Mouse (Mus musculus) right cerebral cortex, postnatal 14 days (tissue): ENCODE data around the gene Nsmf.

Experiments
- DNase-seq: peaks from one replicate; pipeline ENCODE4 v3.0.0; 2022

Gene Nsmf

GRCm38 (mm10) chr2:25054221-25055067 is at the start of gene Nsmf:
Nsmf (plus strand) TSS chr2:25054355.
- peak; percentile 89 for DNase-seq

GRCm38 (mm10) chr2:25006767-25007166 is 47.4 kb upstream of the Nsmf start:
- DNase-seq = no peak

- DNase-seq = no peak
Observed at GRCm38 (mm10) chr2:25008250-25008649, 45.9 kb upstream of the Nsmf start.

DNA sequence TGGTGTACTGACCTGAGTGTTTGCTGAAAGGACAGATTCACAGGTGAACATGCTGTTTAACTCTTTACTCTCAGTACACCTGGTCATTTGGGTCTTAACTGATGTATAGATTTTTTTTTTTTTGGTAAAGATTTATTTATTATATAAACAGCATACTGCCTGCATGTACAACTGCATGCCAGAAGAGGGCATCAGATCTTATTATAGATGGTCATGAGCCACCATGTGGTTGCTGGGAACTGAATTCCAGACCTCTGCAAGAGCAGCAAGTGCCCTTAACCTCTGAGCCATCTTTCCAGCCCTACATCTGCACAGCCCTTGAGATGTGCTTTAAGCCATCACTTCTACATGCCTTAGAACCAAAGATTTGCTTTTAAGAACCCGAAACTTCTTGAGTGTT is 31.5 kb upstream of the Nsmf start:
- no peak for DNase-seq

- no peak for DNase-seq
Observed at GRCm38 (mm10) chr2:25025109-25025508, 29.0 kb upstream of the Nsmf start.

- DNase-seq = no peak
Observed at GRCm38 (mm10) chr2:25034994-25035393, 19.2 kb upstream of the Nsmf start.

- DNase-seq = no peak
Observed at GRCm38 (mm10) chr2:25040089-25040488, 14.1 kb upstream of the Nsmf start.

DNA sequence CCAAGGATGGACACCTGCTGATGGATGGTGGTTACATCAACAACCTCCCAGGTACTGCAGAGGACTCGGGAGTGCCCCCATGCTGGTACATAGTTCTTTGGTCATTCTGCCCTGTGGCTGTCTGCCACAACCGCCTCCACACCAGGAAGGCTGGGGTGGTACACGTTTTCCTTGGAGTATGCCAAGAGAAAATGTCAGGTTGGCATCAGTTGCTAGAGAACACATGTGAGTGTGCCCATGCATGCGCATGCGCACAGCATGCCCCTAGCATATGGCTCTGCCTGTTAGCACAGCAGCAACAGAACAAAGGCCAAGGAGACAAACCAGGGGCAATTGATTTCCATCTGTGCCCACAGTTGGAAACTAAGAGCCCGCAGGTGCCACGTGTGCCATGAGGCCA is 3.2 kb upstream of the Nsmf start:
- peak; percentile 34 for DNase-seq

DNA sequence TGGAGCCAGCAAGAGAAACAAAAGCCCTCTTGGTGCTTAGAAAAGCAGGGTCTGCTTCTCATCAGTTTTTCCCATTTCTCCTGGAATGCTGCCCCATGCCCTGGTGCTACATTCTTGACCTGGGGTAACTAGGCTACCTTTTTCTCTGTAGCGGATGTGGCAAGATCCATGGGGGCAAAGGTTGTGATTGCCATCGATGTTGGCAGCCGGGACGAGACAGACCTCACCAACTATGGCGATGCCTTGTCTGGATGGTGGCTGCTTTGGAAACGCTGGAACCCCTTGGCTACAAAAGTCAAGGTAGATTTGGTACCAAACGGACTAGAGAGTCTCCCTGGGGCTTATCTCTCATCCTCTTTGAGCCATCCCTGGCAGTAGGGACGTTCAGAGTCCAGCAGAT is 2.7 kb upstream of the Nsmf start:
- DNase-seq = no peak

GRCm38 (mm10) chr2:25053101-25053500 is 1.1 kb upstream of the Nsmf start:
- DNase-seq = no peak

- peak; percentile 84 for DNase-seq
Observed at GRCm38 (mm10) chr2:25055068-25055405, 882 bp downstream of the Nsmf start.

DNA sequence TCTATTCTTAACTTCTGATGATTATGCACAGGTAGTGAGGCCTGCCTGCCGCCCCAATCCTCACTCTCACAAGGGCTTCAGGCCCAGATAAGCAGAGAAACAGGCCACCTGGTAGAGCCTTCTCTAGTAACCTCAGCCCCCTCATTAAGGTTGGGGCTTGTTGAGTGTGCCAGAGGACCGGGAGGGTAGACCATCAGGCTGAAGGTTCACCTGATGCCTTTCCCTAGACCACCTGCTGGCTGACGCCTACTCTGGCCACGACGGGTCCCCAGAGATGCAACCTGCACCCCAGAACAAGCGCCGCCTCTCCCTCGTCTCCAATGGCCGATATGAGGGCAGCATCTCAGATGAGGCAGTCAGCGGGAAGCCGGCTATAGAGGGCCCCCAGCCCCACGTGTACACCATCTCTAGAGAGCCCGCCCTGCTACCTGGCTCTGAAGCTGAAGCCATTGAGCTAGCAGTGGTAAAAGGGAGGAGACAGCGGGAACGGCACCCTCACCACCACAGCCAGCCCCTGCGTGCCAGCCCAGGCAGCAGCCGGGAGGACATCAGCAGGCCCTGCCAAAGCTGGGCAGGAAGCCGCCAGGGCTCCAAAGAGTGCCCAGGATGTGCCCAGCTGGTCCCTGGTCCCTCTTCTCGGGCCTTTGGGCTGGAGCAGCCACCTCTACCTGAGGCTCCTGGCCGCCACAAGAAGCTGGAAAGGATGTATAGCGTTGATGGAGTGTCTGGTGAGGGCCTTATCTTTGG is 1.4 kb downstream of the Nsmf start:
- DNase-seq = no peak

DNA sequence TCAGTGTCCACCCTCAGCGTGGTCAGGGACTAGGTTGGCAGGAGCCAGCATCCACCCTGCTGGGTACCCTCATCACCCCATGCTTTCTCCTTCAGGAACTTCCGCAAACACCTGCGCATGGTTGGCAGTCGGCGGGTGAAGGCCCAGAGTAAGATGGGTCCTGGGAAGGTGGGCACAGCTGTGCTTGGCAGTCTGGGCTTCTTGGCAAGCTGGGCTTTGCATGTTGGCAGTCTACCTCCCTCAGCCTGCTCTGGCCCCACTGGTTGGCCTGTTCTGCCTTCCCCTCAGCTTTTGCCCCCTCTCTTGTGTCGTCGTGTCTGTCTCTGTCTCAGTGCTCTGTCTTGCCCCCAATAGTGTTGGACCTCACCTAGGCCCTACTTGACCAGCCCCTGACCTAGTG is 4.8 kb downstream of the Nsmf start:
- no peak for DNase-seq

GRCm38 (mm10) chr2:25063523-25063922 is 9.4 kb downstream of the Nsmf start:
- DNase-seq = no peak

DNA sequence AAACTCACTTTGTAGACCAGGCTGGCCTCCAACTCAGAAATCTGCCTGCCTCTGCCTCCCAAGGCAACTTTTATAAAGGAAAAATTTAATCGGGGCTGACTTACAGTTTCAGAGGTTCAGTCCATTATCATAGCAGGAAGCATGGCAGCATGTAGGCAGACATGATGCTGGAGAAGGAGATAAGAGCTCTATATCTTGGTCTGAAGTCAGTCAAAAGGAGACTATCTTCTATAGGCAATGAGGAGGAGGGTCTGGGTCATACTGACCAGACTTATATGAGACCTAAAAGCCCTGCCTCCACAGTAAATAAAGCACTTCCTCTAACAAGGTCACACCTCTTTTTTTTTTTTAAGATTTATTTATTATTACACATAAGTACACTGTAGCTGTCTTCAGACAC is 10.1 kb downstream of the Nsmf start:
- no peak for DNase-seq

- no peak for DNase-seq
Observed at GRCm38 (mm10) chr2:25065537-25065936, 11.4 kb downstream of the Nsmf start.

- DNase-seq = no peak
Observed at GRCm38 (mm10) chr2:25066552-25066951, 12.4 kb downstream of the Nsmf start.

- no peak for DNase-seq
Observed at GRCm38 (mm10) chr2:25069537-25069936, 15.4 kb downstream of the Nsmf start.

GRCm38 (mm10) chr2:25072398-25072797 is 18.2 kb downstream of the Nsmf start:
- DNase-seq = no peak

DNA sequence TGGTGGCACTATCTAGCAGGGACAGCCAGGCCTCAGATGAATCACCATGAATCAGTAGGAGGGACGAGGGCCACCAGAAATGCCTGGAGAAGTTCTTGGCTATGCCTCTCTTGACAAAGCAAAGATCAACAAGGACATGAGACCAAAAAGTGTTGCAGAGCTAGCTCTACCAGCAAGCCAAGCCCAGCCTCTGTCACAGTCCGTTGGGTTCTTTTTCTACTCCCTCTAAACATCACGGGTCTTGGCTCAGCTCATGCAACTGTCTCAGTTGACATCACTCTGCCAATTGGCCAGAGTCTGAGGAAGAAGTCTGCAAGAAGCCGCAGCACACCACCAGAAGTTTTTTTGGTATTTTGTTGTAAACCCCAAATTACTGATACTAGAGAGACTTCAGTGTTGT is 21.4 kb downstream of the Nsmf start:
- no peak for DNase-seq

DNA sequence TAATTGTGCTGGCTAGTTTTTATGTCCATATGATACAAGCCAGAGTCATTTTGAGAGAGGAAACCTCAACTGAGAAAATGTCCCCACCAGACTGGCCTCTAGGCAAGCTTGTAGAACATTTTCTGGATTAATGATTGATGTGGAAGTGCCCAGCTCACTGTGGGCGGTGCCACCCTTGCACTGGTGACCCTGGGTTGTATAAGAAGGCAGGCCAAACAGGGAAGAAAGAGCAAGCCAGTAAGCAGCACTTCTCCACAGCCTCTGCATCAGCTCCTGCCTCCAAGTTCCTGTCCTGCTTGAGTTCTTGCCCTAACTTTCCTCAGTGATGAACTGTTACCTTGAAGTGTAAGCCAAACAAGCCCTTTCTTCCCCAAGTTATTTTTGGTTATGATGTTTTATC is 24.8 kb downstream of the Nsmf start:
- DNase-seq = no peak

DNA sequence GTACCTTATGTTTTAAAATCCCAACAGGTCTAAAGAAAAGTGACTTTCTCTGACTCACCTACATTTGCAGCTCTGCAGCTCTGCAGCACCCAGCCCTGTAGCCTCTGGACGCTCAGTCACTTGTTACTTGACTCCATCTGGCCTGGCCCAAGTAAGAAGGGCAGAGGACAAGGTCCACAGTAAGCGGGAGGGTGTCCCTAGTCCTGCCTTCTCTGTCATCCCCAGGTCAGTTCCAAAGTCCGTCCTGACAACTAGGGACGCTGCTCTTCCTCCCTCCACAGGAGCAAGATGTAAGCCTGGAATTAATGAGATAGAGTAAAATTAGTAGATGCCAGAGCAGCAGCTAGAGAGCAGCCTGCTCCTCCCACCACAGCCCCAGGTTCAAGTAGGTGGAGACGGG is 25.9 kb downstream of the Nsmf start, which contains the start of gene Entpd8:
Gene Entpd8, plus strand, starts transcription at position 229 of the 400 bp plus-strand sequence.
- no peak for DNase-seq

DNA sequence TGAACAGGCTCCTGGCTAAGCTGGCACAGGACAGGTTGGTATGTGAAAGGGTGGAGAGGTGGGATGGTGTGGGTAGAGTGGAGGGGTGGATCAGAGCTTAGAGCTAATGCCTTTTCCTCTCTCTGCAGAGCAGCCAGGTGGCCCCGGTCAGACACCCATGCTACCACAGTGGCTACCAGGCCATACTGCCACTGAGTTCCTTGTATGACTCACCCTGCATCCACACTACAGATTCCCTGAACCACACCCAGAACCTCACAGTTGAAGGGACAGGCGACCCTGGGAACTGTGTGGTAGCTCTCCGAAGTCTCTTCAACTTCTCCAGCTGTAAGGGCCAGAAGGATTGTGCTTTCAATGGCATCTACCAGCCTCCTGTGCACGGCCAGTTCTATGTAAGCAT is 29.5 kb downstream of the Nsmf start:
- DNase-seq = no peak

GRCm38 (mm10) chr2:25085571-25085970 is 31.4 kb downstream of the Nsmf start:
- no peak for DNase-seq
